Mouse (Mus musculus): ENCODE measurements around the gene D5Ertd579e. TPM values are rescaled to one million over a fixed set of nuclear protein-coding genes. Genes with fewer than 3 reads are reported as not detected.
A peak's percentile ranks its signal among the peaks of the same experiment; 100 is the strongest.

D5Ertd579e gene
- polyA plus RNA-seq (2016; fragmentation: Nextera tagmentation; extraction: Ambion mirVana): 44.6 and 50.3 TPM in 2 replicates

DNA sequence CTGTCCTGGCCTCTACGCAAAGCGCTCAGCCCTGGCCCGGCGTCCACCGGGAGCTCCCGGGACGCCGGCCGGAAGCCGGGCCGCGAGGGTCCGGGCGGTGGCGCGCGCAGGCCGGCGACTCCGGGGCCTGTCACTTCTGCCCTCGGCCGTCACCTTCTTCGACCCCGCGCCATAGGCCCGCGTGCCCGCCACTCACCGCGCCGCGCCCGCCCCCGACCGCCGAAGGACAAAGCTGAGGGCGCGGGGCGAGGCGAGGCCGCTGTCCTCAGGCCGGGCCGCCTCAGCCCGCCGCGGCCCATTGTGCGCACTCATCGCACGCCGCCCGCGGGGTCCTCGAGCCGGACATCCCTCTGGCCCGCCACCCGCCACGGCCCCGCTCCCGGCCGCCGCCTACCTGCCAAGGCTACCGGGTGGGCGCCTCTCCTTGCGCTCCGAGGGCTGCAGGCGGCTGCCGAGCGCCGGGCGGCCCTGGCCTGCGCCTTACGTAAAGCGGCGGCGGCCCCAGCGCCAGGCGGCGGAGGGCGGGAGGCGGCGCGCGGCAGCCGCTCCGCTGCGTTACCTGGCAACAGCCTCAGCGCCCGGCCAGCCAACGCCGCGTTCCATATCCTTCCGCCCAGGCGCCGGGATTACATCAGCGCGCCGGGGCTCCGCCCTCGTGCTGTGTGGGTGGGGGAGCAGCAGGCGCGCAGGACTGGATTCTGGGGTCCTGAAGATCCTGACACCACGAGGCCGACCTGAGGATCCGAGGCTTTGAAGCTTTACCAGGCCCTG is at the start of gene D5Ertd579e:
Gene D5Ertd579e (minus strand): TSS at position 564 of the 771 bp plus-strand sequence.
- peak within 1 kb of the TSS; percentile 87 for H3K9ac ChIP-seq (replicated peaks)
- WGBS: under 1% methylated on average over 94 of the region's 104 CpGs

DNA sequence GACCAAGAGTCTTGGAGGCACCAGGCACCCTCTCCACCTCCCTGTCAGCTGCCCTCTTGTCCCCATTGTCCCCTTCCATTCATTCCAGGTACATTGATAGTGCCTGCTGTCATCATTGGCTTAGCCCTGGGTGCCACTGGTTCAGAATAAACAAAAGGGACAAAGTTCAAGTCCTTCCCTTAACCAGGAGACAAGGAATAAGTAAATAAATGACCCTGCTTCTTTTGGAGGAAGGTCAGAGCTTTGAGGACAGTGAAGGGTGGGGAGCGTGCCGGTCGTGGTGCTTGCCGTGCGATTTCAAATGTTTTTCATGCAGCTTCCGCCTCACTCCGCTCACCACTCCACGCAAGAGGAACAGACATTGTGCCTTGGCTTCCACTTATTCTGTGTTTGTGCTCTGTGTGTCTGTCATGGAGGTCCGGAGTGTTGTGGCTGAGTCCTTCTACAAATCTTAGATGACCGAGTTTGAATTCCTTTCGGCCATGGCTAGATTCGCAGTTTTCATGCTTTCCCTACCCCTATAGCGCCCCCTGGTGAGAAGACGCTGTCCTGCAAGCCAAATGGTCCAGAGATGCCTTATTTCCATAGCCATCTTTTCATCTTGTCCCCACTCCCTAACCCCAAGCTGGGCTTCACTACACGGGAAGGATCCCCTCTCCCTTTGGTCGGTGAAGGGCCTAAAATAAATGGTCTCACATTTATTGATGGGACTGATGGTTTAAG is 46.5 kb upstream of the D5Ertd579e start:
- ATAC-seq (ENCODE audit: low FRiP score, low read depth): no peak
- Histone ChIP-seq H3K36me3 (no peaks in the 10 kb centered on the region), H3K9ac (replicated peaks) (no peak overlapping the region), H3K27ac (replicated peaks) (no peak overlapping the region), H3K4me2 (replicated peaks) (no peak overlapping the region), H3K4me1 (peaks cover 11% of the 10 kb centered on the region), H3K9me3 (no peaks in the 10 kb centered on the region), H3K27me3 (no peaks in the 10 kb centered on the region; the same call in 1 of the 2 replicates), H3K4me3 (no peak overlapping the region)
- 44% methylated on average over 16 of the region's 16 CpGs for WGBS

More for the DNA sequence above, at the start of gene D5Ertd579e:
- 0 out of 2 replicates have a peak, but pooled peaks cover 5% of the 10 kb centered on the region for H3K27me3 ChIP-seq
- no peaks in the 10 kb centered on the region for H3K36me3 ChIP-seq
- H3K27ac ChIP-seq (replicated peaks): peak within 1 kb of the TSS; percentile 96
- H3K9me3 ChIP-seq: no peaks in the 10 kb centered on the region
- peaks cover 15% of the 10 kb centered on the region for H3K4me1 ChIP-seq
- peak within 1 kb of the TSS; percentile 71 for H3K4me3 ChIP-seq
- peak; percentile 94 for ATAC-seq (ENCODE audit: low FRiP score, low read depth)
- peak within 1 kb of the TSS; percentile 76 for H3K4me2 ChIP-seq (replicated peaks)

DNA sequence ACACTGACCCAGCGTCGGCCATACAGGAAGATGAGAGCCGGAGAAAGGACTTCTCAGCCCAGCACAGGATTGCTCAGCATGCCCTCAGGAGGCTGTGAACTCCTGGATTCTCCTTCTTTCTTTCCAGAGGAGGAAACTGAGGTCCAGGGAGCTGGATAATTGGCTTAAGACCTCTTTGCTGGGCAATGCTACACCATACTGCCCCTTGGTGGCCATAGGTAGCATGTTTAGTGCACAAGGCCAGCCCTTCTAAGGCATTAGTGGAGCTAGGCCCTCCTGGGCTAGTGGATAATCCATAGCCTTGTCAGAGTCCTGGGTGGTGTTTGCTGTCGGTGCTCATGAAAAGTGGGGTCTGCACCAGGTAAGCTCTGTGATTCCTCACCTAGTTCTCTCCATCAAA is 44.0 kb upstream of the D5Ertd579e start:
- Histone ChIP-seq H3K4me1 (no peaks in the 10 kb centered on the region), H3K4me2 (replicated peaks) (no peak overlapping the region), H3K9ac (replicated peaks) (no peak overlapping the region), H3K36me3 (no peaks in the 10 kb centered on the region), H3K27ac (replicated peaks) (no peak overlapping the region), H3K4me3 (no peak overlapping the region), H3K27me3 (no peaks in the 10 kb centered on the region; the same call in 1 of the 2 replicates), H3K9me3 (no peaks in the 10 kb centered on the region)
- 59% methylated on average over 4 of the region's 4 CpGs for WGBS
- ATAC-seq (ENCODE audit: low FRiP score, low read depth): no peak

DNA sequence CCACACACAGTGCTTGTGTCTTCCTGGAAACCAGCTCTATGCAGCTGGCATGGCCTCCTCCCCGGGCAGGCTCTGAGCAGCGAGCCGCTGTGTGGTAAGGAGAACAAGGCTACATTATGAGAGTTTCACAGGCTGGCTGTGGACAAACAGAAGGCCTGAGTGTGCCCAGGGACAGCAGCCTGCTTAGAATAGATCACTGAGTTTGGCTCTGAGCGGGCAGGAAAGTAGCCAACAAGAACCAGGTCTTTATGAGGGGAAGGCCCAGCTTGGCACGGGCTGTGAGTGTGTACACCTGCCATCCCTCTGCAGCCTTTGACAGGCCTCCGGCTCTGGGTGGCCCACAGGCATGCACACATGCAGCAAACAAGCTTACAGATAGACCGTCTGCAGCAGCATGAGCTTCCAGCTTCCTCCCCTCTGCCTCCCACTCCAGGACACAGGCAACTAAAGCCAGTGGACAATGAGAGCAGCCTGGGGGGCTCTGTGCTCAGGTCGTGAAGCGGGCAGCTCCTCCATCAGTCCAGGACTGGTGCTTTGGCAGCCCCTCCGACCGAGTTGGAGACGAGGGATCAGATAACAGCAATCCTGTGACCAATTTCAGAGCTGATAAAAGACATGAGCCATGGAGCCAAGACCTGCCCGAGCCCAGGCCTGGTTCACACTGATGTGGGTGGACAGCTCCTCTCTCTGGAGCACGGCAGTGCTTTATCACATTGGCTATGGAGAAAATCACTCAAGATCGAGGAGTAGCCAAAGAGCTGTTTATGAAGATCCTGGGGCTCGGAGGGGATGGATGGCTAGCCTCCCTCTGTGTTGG is 43.2 kb upstream of the D5Ertd579e start:
- Histone ChIP-seq H3K27ac (replicated peaks) (no peak overlapping the region), H3K9ac (replicated peaks) (no peak overlapping the region; the same call in 1 of the 2 replicates), H3K4me3 (no peak overlapping the region), H3K4me1 (no peaks in the 10 kb centered on the region), H3K9me3 (no peaks in the 10 kb centered on the region), H3K36me3 (no peaks in the 10 kb centered on the region), H3K27me3 (no peaks in the 10 kb centered on the region; the same call in 1 of the 2 replicates), H3K4me2 (replicated peaks) (no peak overlapping the region)
- 77% methylated on average over 16 of the region's 16 CpGs for WGBS
- no peak for ATAC-seq (ENCODE audit: low FRiP score, low read depth)

DNA sequence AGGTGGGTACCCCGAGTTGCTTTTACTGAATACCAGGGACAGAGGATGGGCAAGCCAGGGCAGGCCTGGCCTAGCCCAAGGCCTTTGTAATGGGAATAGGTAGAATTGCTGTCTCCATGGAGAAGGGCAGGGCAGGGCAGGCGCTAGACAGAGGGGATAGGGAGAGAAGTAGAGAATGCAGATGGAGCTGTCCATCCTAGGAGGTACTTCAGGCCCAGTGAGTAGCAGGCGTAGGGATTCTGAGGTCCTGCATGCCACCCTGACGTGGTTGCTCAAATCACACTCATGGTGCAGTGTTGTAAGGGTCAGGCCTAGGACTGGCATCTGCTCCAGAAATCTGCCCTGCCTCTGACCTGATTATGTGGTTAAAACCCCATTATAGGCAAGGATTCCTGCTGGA is 41.9 kb upstream of the D5Ertd579e start:
- Histone ChIP-seq H3K9me3 (no peaks in the 10 kb centered on the region), H3K4me2 (replicated peaks) (no peak overlapping the region), H3K27ac (replicated peaks) (no peak overlapping the region), H3K9ac (replicated peaks) (no peak overlapping the region), H3K4me1 (no peaks in the 10 kb centered on the region), H3K4me3 (no peak overlapping the region), H3K27me3 (peaks cover 3% of the 10 kb centered on the region; the same call in 1 of the 2 replicates), H3K36me3 (no peaks in the 10 kb centered on the region)
- WGBS: 63% methylated on average over 4 of the region's 4 CpGs
- no peak for ATAC-seq (ENCODE audit: low FRiP score, low read depth)

DNA sequence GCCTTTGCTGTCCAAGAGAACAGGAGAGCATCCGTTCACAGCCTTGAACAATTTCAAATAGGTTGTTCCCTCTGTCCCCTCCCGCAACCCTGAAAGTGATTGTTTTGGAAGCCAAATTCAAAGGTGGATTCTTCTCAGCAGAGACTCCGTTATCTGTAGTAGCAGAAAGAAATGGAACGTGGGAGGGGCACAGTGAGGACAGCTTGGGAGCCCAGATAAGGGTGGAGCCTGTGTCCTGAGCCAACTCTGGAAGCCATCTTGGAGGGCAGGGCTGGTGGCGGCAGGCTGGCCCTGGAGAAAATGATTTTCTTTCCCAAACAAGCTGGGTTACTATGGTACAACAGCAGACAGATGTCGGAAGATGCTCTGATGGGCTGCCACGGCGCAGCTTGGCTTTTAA is 40.2 kb upstream of the D5Ertd579e start:
- no peak for ATAC-seq (ENCODE audit: low FRiP score, low read depth)
- H3K4me3 ChIP-seq: no peak overlapping the region
- 82% methylated on average over 8 of the region's 8 CpGs for WGBS
- no peak overlapping the region for H3K4me2 ChIP-seq (replicated peaks)
- peaks cover 3% of the 10 kb centered on the region; the same call in 1 of the 2 replicates for H3K27me3 ChIP-seq
- H3K9me3 ChIP-seq: no peaks in the 10 kb centered on the region
- no peak overlapping the region for H3K9ac ChIP-seq (replicated peaks)
- H3K4me1 ChIP-seq: no peaks in the 10 kb centered on the region
- H3K27ac ChIP-seq (replicated peaks): no peak overlapping the region
- no peaks in the 10 kb centered on the region for H3K36me3 ChIP-seq

DNA sequence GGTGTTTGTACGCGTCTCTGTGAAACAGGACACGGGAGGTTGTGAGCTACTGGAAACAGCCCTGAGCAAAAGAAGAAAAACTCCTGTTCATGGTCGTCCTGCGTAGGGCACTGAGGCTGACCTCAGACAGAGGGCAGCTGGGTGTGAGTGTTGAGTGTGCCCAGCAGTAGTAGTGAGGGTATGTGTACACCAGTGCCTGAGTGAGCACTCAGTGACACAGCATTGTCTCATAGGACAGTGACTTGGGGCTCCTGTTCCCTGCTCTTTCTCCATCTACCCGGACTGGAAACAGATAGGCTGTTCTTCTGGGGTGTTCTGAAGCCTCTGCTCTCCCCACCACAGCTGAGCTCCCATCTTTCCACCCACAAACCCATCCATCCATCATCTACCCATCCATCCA is 39.3 kb upstream of the D5Ertd579e start:
- ATAC-seq (ENCODE audit: low FRiP score, low read depth): no peak
- peaks cover 3% of the 10 kb centered on the region; the same call in 1 of the 2 replicates for H3K27me3 ChIP-seq
- 89% methylated on average over 6 of the region's 6 CpGs for WGBS
- H3K9ac ChIP-seq (replicated peaks): no peak overlapping the region
- H3K4me3 ChIP-seq: no peak overlapping the region
- no peaks in the 10 kb centered on the region for H3K9me3 ChIP-seq
- H3K4me2 ChIP-seq (replicated peaks): no peak overlapping the region
- H3K36me3 ChIP-seq: no peaks in the 10 kb centered on the region
- no peaks in the 10 kb centered on the region for H3K4me1 ChIP-seq
- H3K27ac ChIP-seq (replicated peaks): no peak overlapping the region

DNA sequence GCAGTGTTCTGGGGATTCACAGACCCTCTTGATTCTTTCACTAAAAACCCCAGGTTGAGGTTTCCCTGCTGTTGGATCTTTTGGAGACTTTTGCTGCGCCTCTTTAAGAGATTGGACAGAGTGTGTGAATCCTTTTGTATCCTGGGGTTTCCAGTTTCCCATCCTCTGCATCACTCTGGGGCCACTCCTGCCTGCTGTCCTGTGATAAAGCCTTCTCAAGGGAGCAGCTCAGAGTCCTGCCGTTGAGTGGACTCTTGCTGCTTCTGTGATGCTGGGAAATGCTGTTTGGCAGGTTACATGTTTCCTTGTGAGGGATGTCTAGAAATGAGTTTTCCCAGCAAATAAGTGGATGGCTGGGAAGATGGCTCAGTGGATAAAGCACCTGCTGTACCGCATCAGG is 37.6 kb upstream of the D5Ertd579e start:
- no peaks in the 10 kb centered on the region for H3K36me3 ChIP-seq
- 68% methylated on average over 3 of the region's 3 CpGs for WGBS
- H3K4me3 ChIP-seq: no peak overlapping the region

DNA sequence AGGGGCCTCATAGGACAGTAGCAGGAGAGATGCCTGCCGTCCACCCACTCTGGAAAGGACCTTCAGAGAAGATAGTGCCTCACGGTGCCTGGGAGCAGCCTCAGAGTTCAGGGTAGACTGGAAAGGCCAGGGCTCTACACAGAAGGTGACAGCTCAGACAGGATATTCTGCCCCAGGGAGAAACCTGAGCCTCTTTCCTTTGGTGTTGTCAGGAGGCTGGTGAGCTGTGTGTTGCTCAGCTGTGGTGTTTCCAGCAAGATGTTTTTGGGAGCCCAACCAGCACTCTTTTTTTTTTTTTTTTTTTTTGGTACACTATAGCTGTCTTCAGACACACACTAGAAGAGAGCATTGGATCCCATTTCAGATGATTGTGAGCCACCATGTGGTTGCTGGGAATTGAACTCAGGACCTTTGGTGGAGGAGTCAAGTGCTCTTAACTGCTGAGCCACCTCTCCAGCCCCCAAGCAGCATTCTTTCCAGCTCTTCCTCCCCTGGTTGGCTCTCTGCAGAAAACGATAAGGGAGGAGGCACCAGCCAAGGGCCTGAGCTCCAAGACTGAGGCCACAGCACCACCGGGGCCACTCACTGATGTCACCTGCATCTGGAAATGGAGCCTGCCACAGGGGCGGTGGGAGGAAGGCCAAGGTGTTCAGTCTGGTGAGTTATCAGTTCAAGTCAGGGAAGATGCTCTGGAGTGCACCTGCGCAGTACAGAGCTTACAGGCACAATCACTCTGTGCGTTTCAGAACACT is 36.3 kb upstream of the D5Ertd579e start:
- Histone ChIP-seq H3K4me3 (no peak overlapping the region), H3K9ac (replicated peaks) (no peak overlapping the region), H3K27ac (replicated peaks) (no peak overlapping the region), H3K9me3 (no peaks in the 10 kb centered on the region), H3K4me1 (no peaks in the 10 kb centered on the region), H3K4me2 (replicated peaks) (no peak overlapping the region), H3K27me3 (0 out of 2 replicates have a peak, but pooled peaks cover 3% of the 10 kb centered on the region), H3K36me3 (no peaks in the 10 kb centered on the region)
- no peak for ATAC-seq (ENCODE audit: low FRiP score, low read depth)
- 78% methylated on average over 7 of the region's 7 CpGs for WGBS

More for the DNA sequence above, 37.6 kb upstream of the D5Ertd579e start:
- no peak for ATAC-seq (ENCODE audit: low FRiP score, low read depth)
- 0 out of 2 replicates have a peak, but pooled peaks cover 3% of the 10 kb centered on the region for H3K27me3 ChIP-seq
- H3K4me2 ChIP-seq (replicated peaks): no peak overlapping the region
- H3K4me1 ChIP-seq: no peaks in the 10 kb centered on the region
- no peak overlapping the region for H3K9ac ChIP-seq (replicated peaks)
- H3K9me3 ChIP-seq: no peaks in the 10 kb centered on the region
- H3K27ac ChIP-seq (replicated peaks): no peak overlapping the region

DNA sequence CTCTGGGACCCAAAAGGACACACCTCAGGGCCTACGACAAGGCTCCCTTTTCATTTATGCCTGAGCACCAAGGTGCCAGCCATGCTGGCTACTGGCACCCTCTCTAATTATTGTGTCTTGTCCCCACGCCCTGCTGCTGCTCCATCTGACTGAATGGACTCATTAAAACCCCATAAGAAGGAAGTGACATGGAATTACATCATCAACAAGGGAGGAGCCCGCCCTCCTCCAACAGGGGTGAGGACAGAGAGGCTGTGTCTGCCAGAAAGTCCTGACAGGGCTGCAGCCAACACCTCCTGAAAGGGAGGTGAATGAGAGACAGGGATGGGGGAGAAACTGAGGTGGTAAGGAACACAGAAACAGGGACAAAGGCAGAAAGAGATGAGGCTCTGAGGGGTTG is 34.9 kb upstream of the D5Ertd579e start:
- no peak overlapping the region for H3K4me3 ChIP-seq
- WGBS: 73% methylated on average over 3 of the region's 3 CpGs
- 0 out of 2 replicates have a peak, but pooled peaks cover 3% of the 10 kb centered on the region for H3K27me3 ChIP-seq
- H3K9ac ChIP-seq (replicated peaks): no peak overlapping the region
- no peak for ATAC-seq (ENCODE audit: low FRiP score, low read depth)
- H3K4me1 ChIP-seq: no peaks in the 10 kb centered on the region
- no peak overlapping the region for H3K27ac ChIP-seq (replicated peaks)
- no peaks in the 10 kb centered on the region for H3K36me3 ChIP-seq
- no peaks in the 10 kb centered on the region for H3K9me3 ChIP-seq
- no peak overlapping the region for H3K4me2 ChIP-seq (replicated peaks)

DNA sequence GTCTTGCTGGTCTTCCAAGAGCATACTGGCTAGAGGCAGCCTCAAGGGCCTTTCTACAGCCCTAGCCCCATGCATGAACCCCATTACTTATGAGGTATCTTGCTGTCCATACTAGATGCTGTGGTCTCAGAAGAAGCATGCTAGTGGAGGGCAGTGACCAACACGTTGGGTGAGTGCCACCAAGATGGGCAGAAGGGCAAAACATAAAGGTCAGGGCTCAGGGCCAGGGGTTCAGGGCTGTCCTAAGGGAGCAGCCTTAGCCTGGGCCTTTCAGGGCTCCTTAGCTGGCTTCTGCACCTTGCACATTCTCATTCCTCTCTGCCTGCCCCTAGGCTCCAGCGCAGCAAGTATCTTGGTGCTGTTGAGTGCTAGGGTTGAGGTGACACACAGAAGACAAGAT is 34.1 kb upstream of the D5Ertd579e start:
- ATAC-seq (ENCODE audit: low FRiP score, low read depth): no peak
- 0 out of 2 replicates have a peak, but pooled peaks cover 3% of the 10 kb centered on the region for H3K27me3 ChIP-seq
- 78% methylated on average over 2 of the region's 2 CpGs for WGBS
- no peaks in the 10 kb centered on the region for H3K36me3 ChIP-seq
- no peak overlapping the region for H3K4me3 ChIP-seq
- H3K9ac ChIP-seq (replicated peaks): no peak overlapping the region
- H3K27ac ChIP-seq (replicated peaks): no peak overlapping the region
- no peak overlapping the region for H3K4me2 ChIP-seq (replicated peaks)
- no peaks in the 10 kb centered on the region for H3K4me1 ChIP-seq
- H3K9me3 ChIP-seq: no peaks in the 10 kb centered on the region

All from midbrain, embryonic 12.5 days (tissue).